Mouse (Mus musculus): Measurements from ENCODE around the gene Pkm. TPM values are rescaled to one million over a fixed set of nuclear protein-coding genes. Genes with fewer than 3 reads are reported as not detected.

Gene Pkm
- polyA plus RNA-seq, 1 experiment, result 408 TPM

- no peaks in the 10 kb centered on the region for H3K36me3 ChIP-seq (ENCODE audit: control insufficient read depth, insufficient read depth, low read length)
- 45% methylated on average over 4 of the region's 4 CpGs for WGBS
- TF ChIP-seq POLR2A (IDR thresholded peaks at IDR 0.05; ENCODE audit: low read depth, low read length) (no peak), CTCF (IDR thresholded peaks at IDR 0.05; ENCODE audit: extremely low read depth, insufficient read depth, insufficient read length, insufficient replicate concordance) (no peak)
- H3K27ac ChIP-seq (ENCODE audit: insufficient read depth, low read length), result no peak overlapping the region
- H3K4me3 ChIP-seq (ENCODE audit: extremely low read depth, insufficient read depth, insufficient read length), result no peak overlapping the region; the same call in 1 of the 2 replicates
- no peaks in the 10 kb centered on the region for H3K27me3 ChIP-seq (ENCODE audit: control insufficient read depth, insufficient read depth, low read length)
- no peak for DNase-seq (ENCODE audit: low read depth in 1 of 2, low spot score in 2 of 2)
- H3K4me1 ChIP-seq (ENCODE audit: control insufficient read depth, insufficient read depth, insufficient read length), result peaks cover 15% of the 10 kb centered on the region; the same call in 1 of the 2 replicates
These were observed 2.0 kb downstream of the Pkm start for GRCm38 (mm10) chr9:59658146-59658545.

DNA sequence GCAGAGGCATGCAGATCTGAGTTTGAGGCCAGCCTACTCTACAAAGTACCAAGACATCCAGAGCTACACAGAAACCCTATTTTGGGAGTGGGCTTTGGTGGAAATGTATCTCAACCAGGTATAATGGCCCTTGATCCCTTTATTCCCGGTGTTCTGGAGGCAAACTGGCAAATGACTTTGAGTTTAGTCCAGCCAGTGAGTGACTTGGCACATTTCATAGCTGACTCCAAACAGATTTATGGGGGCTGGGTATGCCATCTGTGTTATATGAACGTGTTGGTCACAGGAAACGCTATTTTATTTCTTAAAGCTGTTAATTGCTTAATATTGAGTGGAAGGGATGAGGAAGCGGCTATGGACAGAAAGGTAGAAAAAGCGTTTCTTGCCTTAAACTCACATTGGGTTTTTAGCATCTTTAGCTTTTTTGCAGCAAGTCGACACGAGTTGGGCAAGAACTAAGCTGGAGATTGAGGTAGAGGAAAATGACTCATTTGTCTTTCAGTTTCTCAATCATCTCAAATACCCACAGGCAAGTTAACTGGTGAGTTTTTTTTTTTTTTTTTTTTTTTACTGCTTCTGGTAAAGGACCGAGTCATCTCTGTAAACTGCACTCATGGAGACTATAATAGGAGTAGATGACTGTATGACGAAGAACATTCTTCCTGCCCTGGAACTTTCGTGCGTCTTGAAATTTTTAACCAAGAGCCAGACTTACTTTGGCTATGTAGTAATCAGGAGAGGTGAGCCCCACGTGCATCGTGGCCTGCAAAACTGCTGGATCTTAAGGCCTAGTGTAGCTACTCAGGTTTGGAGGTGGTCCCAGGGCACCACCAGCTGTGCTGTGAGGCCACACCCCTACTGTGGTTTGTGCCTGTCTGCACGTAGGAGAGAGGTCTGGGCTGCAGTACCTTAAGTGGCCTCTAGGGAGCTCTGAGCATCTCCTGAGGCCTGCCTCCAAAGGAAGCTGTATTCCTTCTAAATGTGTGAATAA is 3.2 kb downstream of the Pkm start:
- peaks cover 15% of the 10 kb centered on the region; the same call in 1 of the 2 replicates for H3K4me1 ChIP-seq (ENCODE audit: control insufficient read depth, insufficient read depth, insufficient read length)
- no peak overlapping the region; the same call in 1 of the 2 replicates for H3K4me3 ChIP-seq (ENCODE audit: extremely low read depth, insufficient read depth, insufficient read length)

GRCm38 (mm10) chr9:59660421-59660820 is 4.3 kb downstream of the Pkm start:
- no peak for TF ChIP-seq POLR2A (IDR thresholded peaks at IDR 0.05; ENCODE audit: low read depth, low read length)
- TF ChIP-seq CTCF (IDR thresholded peaks at IDR 0.05; ENCODE audit: extremely low read depth, insufficient read depth, insufficient read length, insufficient replicate concordance), result no peak
- Histone ChIP-seq H3K4me1 (ENCODE audit: control insufficient read depth, insufficient read depth, insufficient read length) (peaks cover 15% of the 10 kb centered on the region; the same call in 1 of the 2 replicates), H3K27me3 (ENCODE audit: control insufficient read depth, insufficient read depth, low read length) (no peaks in the 10 kb centered on the region), H3K36me3 (ENCODE audit: control insufficient read depth, insufficient read depth, low read length) (peaks cover 4% of the 10 kb centered on the region; the same call in 1 of the 2 replicates), H3K27ac (ENCODE audit: insufficient read depth, low read length) (no peak overlapping the region), H3K4me3 (ENCODE audit: extremely low read depth, insufficient read depth, insufficient read length) (no peak overlapping the region)
- 32% methylated on average over 10 of the region's 10 CpGs for WGBS
- DNase-seq (ENCODE audit: low read depth in 1 of 2, low spot score in 2 of 2), result no peak

More for the DNA sequence above, 3.2 kb downstream of the Pkm start:
- Histone ChIP-seq H3K27me3 (ENCODE audit: control insufficient read depth, insufficient read depth, low read length) (no peaks in the 10 kb centered on the region), H3K27ac (ENCODE audit: insufficient read depth, low read length) (no peak overlapping the region), H3K36me3 (ENCODE audit: control insufficient read depth, insufficient read depth, low read length) (no peaks in the 10 kb centered on the region)
- DNase-seq (ENCODE audit: low read depth in 1 of 2, low spot score in 2 of 2), result peak; percentile 72
- TF ChIP-seq CTCF (IDR thresholded peaks at IDR 0.05; ENCODE audit: extremely low read depth, insufficient read depth, insufficient read length, insufficient replicate concordance) (peak; percentile 55; the same call in 1 of the 2 replicates), POLR2A (IDR thresholded peaks at IDR 0.05; ENCODE audit: low read depth, low read length) (no peak)
- 29% methylated on average over 14 of the region's 14 CpGs for WGBS

DNA sequence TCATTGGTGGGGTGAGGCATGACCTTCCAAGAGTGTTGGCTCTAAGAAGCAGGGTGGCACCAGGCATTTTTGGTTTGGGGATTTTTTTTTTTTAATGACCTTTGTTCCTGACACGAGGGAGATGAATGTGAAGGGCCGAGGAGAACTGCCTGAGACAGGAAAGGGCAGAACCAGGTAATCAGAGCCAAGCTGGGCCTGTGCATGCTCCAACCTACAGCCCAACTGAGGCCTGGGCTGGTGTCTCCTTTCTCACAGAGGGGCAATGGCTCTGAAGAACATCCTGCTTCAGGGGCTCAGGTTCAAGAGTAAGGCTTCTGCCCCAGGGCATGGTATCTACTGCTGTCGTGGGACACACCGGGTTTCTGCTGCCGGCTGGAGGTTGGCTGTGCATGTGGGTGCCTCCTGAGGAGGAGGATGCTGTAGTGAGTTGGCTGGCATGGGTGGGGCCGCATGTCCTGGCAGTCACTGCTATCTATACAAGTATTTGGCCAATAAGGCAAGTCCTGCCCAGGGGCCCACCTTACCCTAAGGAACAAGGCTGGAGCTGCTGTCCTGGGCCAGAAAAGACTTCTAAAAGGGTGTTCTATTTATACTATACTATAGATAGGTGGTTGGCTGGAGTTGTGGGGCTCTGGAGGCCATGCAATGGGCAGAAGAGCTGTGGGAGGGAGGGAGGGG is 5.3 kb downstream of the Pkm start:
- 67% methylated on average over 6 of the region's 6 CpGs for WGBS
- no peak for DNase-seq (ENCODE audit: low read depth in 1 of 2, low spot score in 2 of 2)
- H3K4me3 ChIP-seq (ENCODE audit: extremely low read depth, insufficient read depth, insufficient read length), result no peak overlapping the region
- peaks cover 15% of the 10 kb centered on the region; the same call in 1 of the 2 replicates for H3K4me1 ChIP-seq (ENCODE audit: control insufficient read depth, insufficient read depth, insufficient read length)
- peaks cover 10% of the 10 kb centered on the region; the same call in 1 of the 2 replicates for H3K36me3 ChIP-seq (ENCODE audit: control insufficient read depth, insufficient read depth, low read length)
- no peak for TF ChIP-seq CTCF (IDR thresholded peaks at IDR 0.05; ENCODE audit: extremely low read depth, insufficient read depth, insufficient read length, insufficient replicate concordance)
- TF ChIP-seq POLR2A (IDR thresholded peaks at IDR 0.05; ENCODE audit: low read depth, low read length), result no peak
- H3K27me3 ChIP-seq (ENCODE audit: control insufficient read depth, insufficient read depth, low read length), result no peaks in the 10 kb centered on the region
- H3K27ac ChIP-seq (ENCODE audit: insufficient read depth, low read length), result no peak overlapping the region

- H3K27me3 ChIP-seq (ENCODE audit: control insufficient read depth, insufficient read depth, low read length), result no peaks in the 10 kb centered on the region
- peaks cover 10% of the 10 kb centered on the region; the same call in 1 of the 2 replicates for H3K4me1 ChIP-seq (ENCODE audit: control insufficient read depth, insufficient read depth, insufficient read length)
- no peak for TF ChIP-seq CTCF (IDR thresholded peaks at IDR 0.05; ENCODE audit: extremely low read depth, insufficient read depth, insufficient read length, insufficient replicate concordance)
- TF ChIP-seq POLR2A (IDR thresholded peaks at IDR 0.05; ENCODE audit: low read depth, low read length), result no peak
- no peak overlapping the region for H3K4me3 ChIP-seq (ENCODE audit: extremely low read depth, insufficient read depth, insufficient read length)
- no peak overlapping the region for H3K27ac ChIP-seq (ENCODE audit: insufficient read depth, low read length)
- H3K36me3 ChIP-seq (ENCODE audit: control insufficient read depth, insufficient read depth, low read length), result peaks cover 21% of the 10 kb centered on the region
- DNase-seq (ENCODE audit: low read depth in 1 of 2, low spot score in 2 of 2), result no peak
- WGBS, result 92% methylated on average over 7 of the region's 7 CpGs
These were observed 7.1 kb downstream of the Pkm start for GRCm38 (mm10) chr9:59663226-59663625.

DNA sequence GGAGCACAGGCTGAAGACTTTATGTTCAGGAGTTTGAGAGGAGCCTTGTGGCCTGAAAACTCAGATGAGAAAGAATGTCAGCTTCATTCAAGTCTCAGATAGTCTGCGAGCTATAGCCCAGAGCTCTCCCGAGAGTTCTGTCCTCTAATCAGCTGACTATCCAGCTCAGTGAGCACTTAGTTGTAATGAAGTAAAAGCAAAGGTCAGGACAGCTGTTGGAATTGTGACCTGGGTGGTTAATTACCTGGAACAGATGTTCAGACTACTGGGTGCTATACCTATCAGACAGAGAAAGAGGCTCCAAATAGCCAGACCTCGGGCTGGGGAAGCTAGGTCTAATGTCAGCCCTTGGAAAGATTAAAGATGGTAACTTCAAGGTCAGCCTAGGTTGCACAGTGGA is 7.8 kb downstream of the Pkm start:
- no peak overlapping the region for H3K27ac ChIP-seq (ENCODE audit: insufficient read depth, low read length)
- H3K4me1 ChIP-seq (ENCODE audit: control insufficient read depth, insufficient read depth, insufficient read length), result peaks cover 7% of the 10 kb centered on the region; the same call in 1 of the 2 replicates

More for the DNA sequence above, 7.8 kb downstream of the Pkm start:
- Histone ChIP-seq H3K4me3 (ENCODE audit: extremely low read depth, insufficient read depth, insufficient read length) (no peak overlapping the region), H3K36me3 (ENCODE audit: control insufficient read depth, insufficient read depth, low read length) (peaks cover 21% of the 10 kb centered on the region), H3K27me3 (ENCODE audit: control insufficient read depth, insufficient read depth, low read length) (no peaks in the 10 kb centered on the region)
- TF ChIP-seq POLR2A (IDR thresholded peaks at IDR 0.05; ENCODE audit: low read depth, low read length) (no peak), CTCF (IDR thresholded peaks at IDR 0.05; ENCODE audit: extremely low read depth, insufficient read depth, insufficient read length, insufficient replicate concordance) (no peak)
- DNase-seq (ENCODE audit: low read depth in 1 of 2, low spot score in 2 of 2), result no peak
- WGBS, result 79% methylated on average over 3 of the region's 3 CpGs
